Mouse (Mus musculus) T-helper 17 cell (primary cell): Measurements from ENCODE around the gene Kcnma1.

Experiments used
- in situ Hi-C, 2 experiments: fragments of 300-600 bp; cut with MboI, MseI; formaldehyde crosslinking; loops; 1 replicate in 1 of 2; 2 replicates in 1 of 2; pipeline ENCODE4 v1.15.1; 2025; ENCODE audit warnings: high pct_unique_total_duplicates in 2 of 2

The Kcnma1 gene

GRCm38 (mm10) chr14:23618081-23618480 is 396.2 kb downstream of the Kcnma1 start:
- in situ Hi-C loops = no loop called here

GRCm38 (mm10) chr14:23610054-23610453 is 404.2 kb downstream of the Kcnma1 start:
- in situ Hi-C loops = no loop called here

- in situ Hi-C loops = no loop called here
Observed at GRCm38 (mm10) chr14:23605740-23606139, 408.6 kb downstream of the Kcnma1 start.

GRCm38 (mm10) chr14:23602937-23603336 is 411.4 kb downstream of the Kcnma1 start:
- in situ Hi-C loops = no loop called here

- in situ Hi-C loops = no loop called here
Observed at GRCm38 (mm10) chr14:23602054-23602453, 412.2 kb downstream of the Kcnma1 start.

GRCm38 (mm10) chr14:23594629-23595028 is 419.7 kb downstream of the Kcnma1 start:
- in situ Hi-C loops = loop anchor here in 1 of 2 experiments (10.0 kb wide), 1 partner anchor 460 kb away; no protein-coding TSS in a partner anchor

GRCm38 (mm10) chr14:23592826-23593447 is 421.4 kb downstream of the Kcnma1 start:
- in situ Hi-C loops = loop anchor here in 1 of 2 experiments (10.0 kb wide), 1 partner anchor 462 kb away; no protein-coding TSS in a partner anchor

GRCm38 (mm10) chr14:23589744-23590481 is 424.4 kb downstream of the Kcnma1 start:
- in situ Hi-C loops = loop anchor here in 1 of 2 experiments (10.0 kb wide), 2 partner anchors 465 to 685 kb away; no protein-coding TSS in a partner anchor

- in situ Hi-C loops = loop anchor here in 1 of 2 experiments (10.0 kb wide), 1 partner anchor 687 kb away; no protein-coding TSS in a partner anchor
Observed at GRCm38 (mm10) chr14:23587451-23587850, 426.8 kb downstream of the Kcnma1 start.

GRCm38 (mm10) chr14:23583235-23583634 is 431.1 kb downstream of the Kcnma1 start:
- in situ Hi-C loops = loop anchor here in 1 of 2 experiments (10.0 kb wide), 1 partner anchor 692 kb away; no protein-coding TSS in a partner anchor

GRCm38 (mm10) chr14:23581282-23581681 is 433.0 kb downstream of the Kcnma1 start:
- in situ Hi-C loops = loop anchor here in 1 of 2 experiments (10.0 kb wide), 1 partner anchor 694 kb away; no protein-coding TSS in a partner anchor

GRCm38 (mm10) chr14:23575951-23576350 is 438.3 kb downstream of the Kcnma1 start:
- in situ Hi-C loops = no loop called here

GRCm38 (mm10) chr14:23574136-23574535 is 440.2 kb downstream of the Kcnma1 start:
- in situ Hi-C loops = no loop called here

- in situ Hi-C loops = no loop called here
Observed at GRCm38 (mm10) chr14:23573385-23573784, 440.9 kb downstream of the Kcnma1 start.

- in situ Hi-C loops = no loop called here
Observed at GRCm38 (mm10) chr14:23572778-23573177, 441.5 kb downstream of the Kcnma1 start.

- in situ Hi-C loops = no loop called here
Observed at GRCm38 (mm10) chr14:23570251-23570650, 444.0 kb downstream of the Kcnma1 start.

- in situ Hi-C loops = no loop called here
Observed at GRCm38 (mm10) chr14:23565931-23566330, 448.4 kb downstream of the Kcnma1 start.

- in situ Hi-C loops = no loop called here
Observed at GRCm38 (mm10) chr14:23564474-23564873, 449.8 kb downstream of the Kcnma1 start.

GRCm38 (mm10) chr14:23563180-23563579 is 451.1 kb downstream of the Kcnma1 start:
- in situ Hi-C loops = no loop called here

- in situ Hi-C loops = loop anchor here in 1 of 2 experiments (10.0 kb wide), 1 partner anchor 1769 kb away; no protein-coding TSS in a partner anchor
Observed at GRCm38 (mm10) chr14:23555647-23556046, 458.6 kb downstream of the Kcnma1 start.

- in situ Hi-C loops = loop anchor here in 1 of 2 experiments (10.0 kb wide), 1 partner anchor 1772 kb away; no protein-coding TSS in a partner anchor
Observed at GRCm38 (mm10) chr14:23552252-23552974, 461.9 kb downstream of the Kcnma1 start.
